ENCODE assay signal across 15 mouse cellular contexts in genomic region chr11:66835864-66836263, GRCm38 (mm10).
DNase-seq lines count a peak whose midpoint lies in the region; TF ChIP-seq lines count a peak whose summit lies in the region.
"Had no signal": no experiment of that assay in that cellular context is flagged by ENCODE, and none has a peak within 500 bp of the region (broad histone marks: within the 10 kb centered on the region; RNA-seq: fewer than 3 reads in every experiment).

No protein-coding gene starts in this region.

- TF ChIP-seq EP300 in CH12.LX (IDR thresholded peaks at IDR 0.05; ENCODE audit: low read length), result peak; percentile 66

- H3K4me2 ChIP-seq in CH12.LX (ENCODE audit: insufficient read depth, low read depth, poor library complexity, severe bottlenecking), result peak overlapping the region; percentile 58

- dilution Hi-C loops in CH12.LX (cut with MboI; ENCODE audit: extremely low pct_ligation_motif_present, extremely low pct_unique_long_range_greater_than_20kb, low sequenced_read_pairs), result no loop called here

- no peak overlapping the region for H3K4me3 ChIP-seq in CH12.LX (replicated peaks in 1 of 3; ENCODE audit: low read depth in 2 of 3, low read length in 2 of 3, poor library complexity in 1 of 3)

- in situ Hi-C loops in CH12.LX (cut with MboI; ENCODE audit: low pct_ligation_motif_present, low pct_unique_long_range_greater_than_20kb, low sequenced_read_pairs), result no loop called here

- TF ChIP-seq POLR2A in CH12.LX (IDR thresholded peaks at IDR 0.05; ENCODE audit: low read depth, low read length), result no peak

- no peak for TF ChIP-seq RAD21 in CH12.LX (IDR thresholded peaks at IDR 0.05; ENCODE audit: low read depth, low read length)

- DNase-seq in CH12.LX (ENCODE audit: extremely low read depth), result peak; percentile 58
- DNase-seq in gastrocnemius, postnatal 4 days (ENCODE audit: low spot score in 2 of 2), result no peak
- DNase-seq: adrenal gland, adult 2 months; adrenal gland, adult 8-10 months; adrenal gland, postnatal 10 days; adrenal gland, postnatal 14 days; adrenal gland, postnatal 25 days; adrenal gland, postnatal 36 days; B cell, adult 2 months; cerebellum, adult 11 months; cerebellum, adult 11-12 months; cerebellum, adult 18-20 months; cerebellum, adult 2 months; cerebellum, adult 8-10 months had no signal

- no peaks in the 10 kb centered on the region for H3K36me3 ChIP-seq in CH12.LX (replicated peaks in 1 of 2; ENCODE audit: control insufficient read depth in 1 of 2, insufficient read depth in 1 of 2, low read length in 1 of 2)
- H3K36me3 ChIP-seq: G1E had no signal

- no peak overlapping the region for H3K9ac ChIP-seq in CH12.LX (ENCODE audit: insufficient read depth, low read depth)

- H3K9me3 ChIP-seq in CH12.LX (replicated peaks; ENCODE audit: low read length), result no peaks in the 10 kb centered on the region

- no peaks in the 10 kb centered on the region for H3K79me2 ChIP-seq in CH12.LX (replicated peaks; ENCODE audit: control insufficient read depth, extremely low read depth, insufficient read depth, poor library complexity, severe bottlenecking)

- peaks cover 6 to 10% of the 10 kb centered on the region in 2 experiments; a peak in 3 of 4 replicates for H3K4me1 ChIP-seq in CH12.LX (ENCODE audit: control insufficient read depth in 1 of 2, insufficient read depth in 2 of 2)

- H3K27ac ChIP-seq in CH12.LX (ENCODE audit: insufficient read depth, low read depth), result no peak overlapping the region

- peaks cover 12% of the 10 kb centered on the region for H3K27me3 ChIP-seq in CH12.LX (replicated peaks)

- no peak for TF ChIP-seq CTCF in CH12.LX (conservative IDR thresholded peaks at IDR 0.05 in 1 of 2, IDR thresholded peaks at IDR 0.05 in 1 of 2; ENCODE audit: low read depth in 2 of 2, low read length in 2 of 2)

TF ChIP-seq in CH12.LX, 34 proteins besides CTCF, POLR2A, EP300 and RAD21:
- TF ChIP-seq ETS1 (conservative IDR thresholded peaks at IDR 0.05; ENCODE audit: low read depth, low read length) (no peak), ZC3H11A (IDR thresholded peaks at IDR 0.05; ENCODE audit: low read depth, low read length) (no peak), MYC (IDR thresholded peaks at IDR 0.05; ENCODE audit: low read depth, low read length) (no peak), SMC3 (IDR thresholded peaks at IDR 0.05; ENCODE audit: low read depth, low read length) (no peak), KAT2A (IDR thresholded peaks at IDR 0.05; ENCODE audit: insufficient replicate concordance, low read length) (no peak), UBTF (IDR thresholded peaks at IDR 0.05; ENCODE audit: low read depth, low read length) (no peak), SIN3A (IDR thresholded peaks at IDR 0.05; ENCODE audit: low read length) (no peak), MEF2A (IDR thresholded peaks at IDR 0.05; ENCODE audit: borderline replicate concordance, low read depth, low read length) (no peak), CHD1 (IDR thresholded peaks at IDR 0.05; ENCODE audit: low read depth, low read length) (no peak), POLR2AphosphoS2 (IDR thresholded peaks at IDR 0.05; ENCODE audit: low read depth, low read length) (no peak), MAX (IDR thresholded peaks at IDR 0.05; ENCODE audit: low read length) (no peak), MXI1 (IDR thresholded peaks at IDR 0.05; ENCODE audit: low read depth, low read length) (no peak), BHLHE40 (IDR thresholded peaks at IDR 0.05; ENCODE audit: low read depth, low read length) (no peak), JUND (conservative IDR thresholded peaks at IDR 0.05; ENCODE audit: low read depth, low read length) (peak; percentile 84), CHD2 (IDR thresholded peaks at IDR 0.05; ENCODE audit: low read length) (no peak), MAFK (IDR thresholded peaks at IDR 0.05; ENCODE audit: insufficient replicate concordance, low read length) (0 out of 2 replicates have a peak, but pooled peaks have one; percentile 45), TBP (conservative IDR thresholded peaks at IDR 0.05; ENCODE audit: low read depth, low read length) (no peak), USF2 (conservative IDR thresholded peaks at IDR 0.05; ENCODE audit: low read depth, low read length) (no peak), NELFE (IDR thresholded peaks at IDR 0.05; ENCODE audit: low read depth, low read length) (no peak), ELF1 (IDR thresholded peaks at IDR 0.05; ENCODE audit: low read depth, low read length) (no peak), MAZ (IDR thresholded peaks at IDR 0.05; ENCODE audit: low read depth, low read length) (no peak), RCOR1 (conservative IDR thresholded peaks at IDR 0.05; ENCODE audit: low read depth, low read length) (no peak), NRF1 (IDR thresholded peaks at IDR 0.05; ENCODE audit: low read depth, low read length) (no peak), IRF4 (IDR thresholded peaks at IDR 0.05; ENCODE audit: low read depth, low read length) (peak; percentile 78), JUN (IDR thresholded peaks at IDR 0.05; ENCODE audit: insufficient read depth, low read depth, low read length) (peak; percentile 60; the same call in 1 of the 2 replicates), HCFC1 (IDR thresholded peaks at IDR 0.05; ENCODE audit: low read depth, low read length) (no peak), ZKSCAN1 (IDR thresholded peaks at IDR 0.05; ENCODE audit: borderline replicate concordance, low read depth, low read length) (no peak), ZMIZ1 (IDR thresholded peaks at IDR 0.05; ENCODE audit: low read depth, low read length) (no peak)
TF ChIP-seq in CH12.LX: peak in this region for 4.
